Mouse (Mus musculus): ENCODE data around the gene Hipk2. TPM values are rescaled to one million over a fixed set of nuclear protein-coding genes. Genes with fewer than 3 reads are reported as not detected.

Hipk2 gene
- total RNA-seq, 2 experiments from 2014 or later: 45.8 to 49.0 TPM

- DNase-seq: peak; percentile 44
- intact Hi-C loops (cut with DNase I; ENCODE audit: low total_unique reads): loop anchor here (2.0 to 10.0 kb wide), 2 partner anchors 154 to 174 kb away; no protein-coding TSS in a partner anchor
These were observed 35.0 kb upstream of the Hipk2 start for GRCm38 (mm10) chr6:38910828-38911559.

- intact Hi-C loops (cut with DNase I; ENCODE audit: low total_unique reads): no loop called here
- DNase-seq: no peak
These were observed 32.4 kb upstream of the Hipk2 start for GRCm38 (mm10) chr6:38908401-38908800.

DNA sequence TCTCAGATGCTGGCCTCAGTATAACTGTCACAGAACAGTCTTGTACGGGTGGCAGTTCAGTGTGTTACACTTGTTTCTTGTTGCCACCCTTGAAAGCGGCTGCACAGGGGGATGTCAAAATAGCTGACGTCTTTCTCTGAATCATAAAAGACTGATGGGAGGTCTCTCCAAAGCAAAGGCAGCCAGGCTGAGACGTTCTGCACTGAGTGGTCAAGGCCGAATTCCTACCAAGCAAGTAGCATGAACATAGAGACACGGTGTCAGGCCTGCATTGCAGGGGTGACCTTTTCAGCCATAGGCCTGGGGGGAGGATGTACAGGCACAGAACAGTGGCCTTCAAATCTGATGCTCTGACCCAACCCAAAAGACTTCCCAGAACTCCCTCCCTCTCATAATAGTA lies 30.0 kb upstream of the Hipk2 start:
- intact Hi-C loops (cut with DNase I; ENCODE audit: low total_unique reads): no loop called here

DNA sequence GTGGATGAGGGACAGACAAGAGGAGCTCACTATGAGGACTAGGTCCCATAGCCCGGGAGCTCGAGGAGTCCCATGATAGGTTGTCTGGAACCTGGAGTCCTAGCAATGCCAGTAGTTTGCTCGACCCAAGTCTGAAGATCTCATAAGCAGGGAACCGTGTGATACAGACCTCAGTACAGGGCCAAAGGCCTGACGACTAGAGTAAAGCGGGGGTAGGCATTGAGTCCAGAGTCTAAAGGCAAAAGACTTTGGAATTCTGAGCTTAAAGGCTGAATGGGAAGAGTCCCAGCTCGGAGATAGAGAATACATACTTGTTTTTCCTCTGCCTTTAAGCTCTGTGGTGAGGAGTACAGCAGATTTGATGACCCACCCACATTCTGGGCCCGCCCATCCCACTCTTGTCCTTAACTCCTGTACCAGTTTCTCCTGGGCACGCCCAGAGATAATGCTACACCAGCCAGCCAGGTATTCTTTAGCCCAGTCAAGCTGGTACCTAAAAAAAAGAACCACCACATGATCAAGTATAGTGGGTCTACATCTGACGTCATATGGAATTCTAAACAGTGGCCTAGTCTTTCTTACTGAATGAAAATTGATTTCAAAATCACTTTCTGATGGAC lies 27.0 kb upstream of the Hipk2 start:
- DNase-seq: no peak
- intact Hi-C loops (cut with DNase I; ENCODE audit: low total_unique reads): no loop called here

More for the DNA sequence above, 30.0 kb upstream of the Hipk2 start:
- DNase-seq: no peak

DNA sequence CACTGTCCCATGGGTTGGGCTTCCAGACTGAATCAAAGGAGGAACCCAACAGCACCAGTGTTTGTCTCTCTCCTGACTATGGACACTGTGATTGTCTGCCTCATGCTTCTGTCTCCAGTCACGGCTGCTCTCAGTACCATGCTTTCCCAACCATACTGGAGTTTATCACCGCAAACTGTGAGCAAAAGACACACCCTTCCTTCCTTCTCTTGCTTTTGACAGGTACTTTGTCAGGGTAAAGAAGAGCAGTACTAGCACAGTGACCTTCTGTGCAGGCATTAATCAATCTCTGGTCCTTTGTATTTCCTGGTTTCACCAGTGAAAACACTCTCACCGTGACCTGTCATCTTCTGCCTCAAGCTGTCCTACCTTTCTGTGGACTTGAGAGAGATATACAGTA lies 25.7 kb upstream of the Hipk2 start:
- intact Hi-C loops (cut with DNase I; ENCODE audit: low total_unique reads): no loop called here
- DNase-seq: no peak

- intact Hi-C loops (cut with DNase I; ENCODE audit: low total_unique reads): no loop called here
- no peak for DNase-seq
These were observed 25.2 kb upstream of the Hipk2 start for GRCm38 (mm10) chr6:38901152-38901551.

DNA sequence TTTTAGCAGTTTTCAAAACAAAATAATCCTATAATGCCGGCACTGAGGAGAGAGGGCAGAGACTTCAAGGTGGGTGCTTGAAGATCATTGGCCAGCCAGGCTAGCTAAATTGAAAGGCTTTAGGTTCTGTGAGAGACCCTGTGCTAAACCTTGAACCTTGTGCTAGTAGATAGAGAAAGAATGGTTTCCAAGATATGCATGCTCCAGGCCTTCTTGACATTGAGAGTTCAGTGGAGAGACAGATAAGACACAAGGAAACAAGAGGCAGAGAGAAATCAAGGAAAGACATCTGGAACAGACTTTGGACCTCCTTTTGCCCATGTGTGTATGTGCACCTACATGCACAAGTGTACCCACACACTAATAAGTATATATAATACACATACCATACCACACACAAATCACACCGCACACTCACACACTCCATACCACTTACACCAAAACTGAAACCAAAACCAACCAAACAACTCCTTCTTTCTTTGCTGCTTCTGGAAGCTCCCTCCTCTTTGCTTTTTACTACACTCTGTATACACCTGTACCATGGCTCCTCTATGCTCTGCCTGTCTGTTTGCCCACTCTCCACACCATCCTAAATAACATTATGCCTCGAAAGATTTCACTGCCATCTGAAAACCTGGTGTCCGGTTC lies 24.6 kb upstream of the Hipk2 start:
- intact Hi-C loops (cut with DNase I; ENCODE audit: low total_unique reads): no loop called here
- no peak for DNase-seq

DNA sequence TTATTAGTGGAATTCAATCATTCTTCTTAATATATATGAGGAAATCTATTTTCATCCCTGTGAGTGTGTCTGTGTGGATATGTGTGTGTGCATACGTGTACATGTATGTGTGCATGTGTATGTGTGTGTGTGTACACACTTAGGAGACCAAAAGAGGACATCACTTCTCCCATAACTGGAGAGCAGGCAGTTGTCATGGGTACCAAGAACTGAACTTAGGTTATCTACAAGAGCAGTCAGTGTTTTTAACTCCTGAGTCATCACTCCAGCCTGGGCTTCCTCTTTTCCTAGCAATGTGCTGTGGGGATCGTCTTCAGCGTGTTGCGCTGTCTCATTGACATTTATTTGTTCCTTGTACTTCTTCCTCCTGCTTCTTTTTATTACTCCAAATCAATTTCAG lies 24.1 kb upstream of the Hipk2 start:
- intact Hi-C loops (cut with DNase I; ENCODE audit: low total_unique reads): no loop called here
- no peak for DNase-seq

- intact Hi-C loops (cut with DNase I; ENCODE audit: low total_unique reads): no loop called here
- no peak for DNase-seq
These were observed 17.6 kb upstream of the Hipk2 start for GRCm38 (mm10) chr6:38893615-38894014.

DNA sequence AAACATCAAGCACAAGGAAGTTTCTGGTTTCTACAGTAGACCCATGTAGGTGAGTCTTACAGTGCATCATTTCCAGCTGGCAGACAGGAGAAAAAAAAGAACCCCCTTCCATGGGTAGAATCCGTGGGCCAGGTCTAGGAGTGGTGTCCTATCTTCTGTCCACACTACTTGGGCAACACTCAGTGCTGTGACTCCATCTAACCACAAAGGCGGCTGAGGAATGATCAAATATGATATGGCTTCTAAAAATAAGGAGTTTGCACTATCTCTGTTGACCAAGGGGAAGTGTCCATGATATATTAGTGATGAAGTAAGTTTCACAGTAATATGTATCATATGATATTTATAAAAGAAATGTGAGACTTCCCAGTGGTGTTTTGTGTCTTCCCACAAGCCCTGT lies 16.1 kb upstream of the Hipk2 start:
- intact Hi-C loops (cut with DNase I; ENCODE audit: low total_unique reads): no loop called here
- no peak for DNase-seq

GRCm38 (mm10) chr6:38889156-38889555 lies 13.2 kb upstream of the Hipk2 start:
- intact Hi-C loops (cut with DNase I; ENCODE audit: low total_unique reads): no loop called here
- no peak for DNase-seq

GRCm38 (mm10) chr6:38887436-38887835 lies 11.5 kb upstream of the Hipk2 start:
- no peak for DNase-seq
- intact Hi-C loops (cut with DNase I; ENCODE audit: low total_unique reads): no loop called here

DNA sequence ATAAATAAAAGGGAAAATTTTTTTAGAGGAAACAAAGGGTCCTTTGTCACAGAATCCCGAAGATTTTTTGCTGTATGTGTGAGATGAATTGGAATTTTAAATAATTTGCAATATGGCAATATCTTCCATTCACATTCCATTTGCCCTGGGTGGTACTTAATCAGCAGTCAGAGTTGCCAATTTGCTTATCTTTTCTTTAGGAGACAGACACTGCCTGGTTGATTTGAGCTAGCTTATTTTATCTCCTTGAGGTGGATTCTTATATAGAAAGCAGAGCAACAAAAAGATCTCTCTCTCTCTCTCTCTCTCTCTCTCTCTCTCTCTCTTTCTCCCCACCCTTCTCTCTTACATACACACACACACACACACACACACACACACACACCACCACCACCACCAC lies 9.2 kb upstream of the Hipk2 start:
- intact Hi-C loops (cut with DNase I; ENCODE audit: low total_unique reads): no loop called here
- DNase-seq: no peak

DNA sequence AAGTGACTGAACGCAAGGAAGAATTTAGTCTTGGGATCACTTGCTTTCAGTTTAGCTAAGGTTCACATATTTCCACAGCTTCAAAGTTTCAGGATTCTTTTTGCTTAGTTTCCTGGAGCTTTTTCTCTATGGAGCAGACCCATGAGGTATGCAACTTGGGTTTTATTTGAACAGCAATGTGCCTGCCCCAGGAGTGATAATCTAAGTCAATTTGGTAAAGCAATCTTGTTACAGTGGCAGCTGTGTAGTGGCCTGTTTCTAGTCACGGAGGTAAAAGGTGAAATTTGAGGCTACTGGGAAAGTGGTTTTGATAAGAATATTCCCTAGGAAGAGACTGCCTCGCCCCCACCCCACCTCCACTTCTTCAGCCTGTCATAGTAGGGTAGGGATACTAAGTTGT lies 8.5 kb upstream of the Hipk2 start:
- no peak for DNase-seq
- intact Hi-C loops (cut with DNase I; ENCODE audit: low total_unique reads): no loop called here

DNA sequence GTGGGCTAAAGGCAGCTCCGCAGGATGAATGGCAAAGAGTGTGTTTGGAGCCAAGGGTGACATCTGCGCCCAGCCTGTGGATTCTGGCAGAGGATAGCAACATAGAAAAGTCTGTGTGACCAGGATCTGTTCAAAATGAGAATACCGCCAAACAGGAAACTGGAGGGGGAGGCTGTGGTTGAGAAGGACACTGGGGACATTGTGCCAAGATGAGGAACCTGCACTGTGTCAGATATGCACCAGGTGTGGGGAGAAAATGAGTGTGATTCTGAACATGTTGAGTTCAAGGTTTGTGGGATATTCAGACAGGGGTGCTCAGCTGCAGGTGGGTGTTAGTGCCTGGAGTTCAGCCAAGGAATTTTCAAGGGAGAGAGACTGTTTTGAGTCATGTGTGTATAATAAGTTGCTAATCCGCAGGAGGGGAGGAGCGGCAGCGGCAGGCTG lies 6.8 kb upstream of the Hipk2 start:
- intact Hi-C loops (cut with DNase I; ENCODE audit: low total_unique reads): no loop called here
- DNase-seq: no peak

DNA sequence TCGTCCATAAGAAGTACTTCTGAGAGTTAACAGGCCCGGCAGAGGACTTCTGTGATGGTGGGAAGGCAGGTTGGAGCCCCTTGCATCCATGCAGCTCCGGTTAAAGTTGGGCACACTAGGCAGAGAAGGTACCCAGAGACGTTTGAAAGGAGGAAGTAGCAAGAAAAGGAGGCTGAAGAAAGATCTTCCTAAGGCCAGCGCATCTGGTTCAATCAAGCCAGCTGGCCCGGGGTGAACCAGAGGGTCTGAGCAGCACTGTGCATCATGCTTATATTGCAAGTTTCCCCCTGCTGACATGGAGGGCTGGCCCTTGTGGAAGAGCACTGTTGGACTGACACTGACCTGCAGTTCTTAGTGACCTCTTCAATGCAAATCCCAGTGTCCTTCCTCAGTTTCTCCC lies 6.0 kb upstream of the Hipk2 start:
- no peak for DNase-seq
- intact Hi-C loops (cut with DNase I; ENCODE audit: low total_unique reads): no loop called here

- no peak for DNase-seq
- intact Hi-C loops (cut with DNase I; ENCODE audit: low total_unique reads): no loop called here
These were observed 5.5 kb upstream of the Hipk2 start for GRCm38 (mm10) chr6:38881468-38881867.

GRCm38 (mm10) chr6:38877674-38878073 lies 1.7 kb upstream of the Hipk2 start:
- DNase-seq: no peak
- intact Hi-C loops (cut with DNase I; ENCODE audit: low total_unique reads): no loop called here

DNA sequence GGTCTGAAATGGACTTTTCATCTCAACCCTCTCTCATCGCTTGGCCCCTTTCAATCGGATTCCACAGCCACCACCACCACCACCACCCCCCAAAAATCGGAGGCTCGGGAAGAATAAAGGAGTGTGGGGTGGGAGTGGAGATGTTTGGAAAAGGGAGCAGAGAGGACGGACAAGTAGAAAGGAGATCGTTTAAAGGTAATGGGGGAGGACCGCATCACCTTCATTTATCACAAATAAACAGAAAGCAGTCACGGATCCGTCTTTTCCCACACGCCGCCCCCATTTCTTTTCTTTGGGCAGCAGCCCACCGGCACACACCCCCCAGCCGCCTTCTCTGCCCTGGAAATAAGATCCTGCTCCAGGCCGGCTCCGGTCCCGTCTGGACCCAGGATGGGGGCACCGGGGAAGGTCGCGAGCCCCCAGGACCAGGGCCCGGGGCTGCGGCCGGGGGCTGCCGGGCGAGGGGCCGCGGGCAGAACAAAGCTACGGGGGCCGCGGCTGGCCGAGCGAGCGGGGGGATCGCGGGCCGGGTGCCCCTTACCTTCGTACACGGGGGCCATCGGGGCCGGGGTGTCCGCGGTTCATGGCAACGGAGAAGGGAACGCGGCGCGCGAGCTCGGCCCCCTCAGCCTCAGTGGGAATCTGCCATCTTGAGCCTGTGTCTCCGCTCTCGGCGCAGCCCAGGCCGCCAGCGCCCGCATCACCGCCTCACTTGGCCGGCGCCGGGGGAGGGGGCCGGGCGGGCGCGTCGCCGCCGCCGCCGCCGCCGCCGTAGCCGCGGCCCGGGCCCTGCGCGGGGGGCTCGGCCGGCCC lies 501 bp downstream of the Hipk2 start, which contains the start of gene Tbxas1:
Tbxas1 (plus strand) TSS at position 147 of the 813 bp plus-strand sequence.
- DNase-seq: peak; percentile 41
- intact Hi-C loops (cut with DNase I; ENCODE audit: low total_unique reads): no loop called here

Data from gastrocnemius, postnatal 14 days (tissue).